Mouse (Mus musculus) midbrain, embryonic 11.5 days (tissue): Measurements from ENCODE around the gene Pde4b. TPM values are rescaled to one million over a fixed set of nuclear protein-coding genes. Genes with fewer than 3 reads are reported as not detected.

ENCODE experiments used
- ATAC-seq: fragments of 200-750 bp; cut with Nextera tagmentation; 2 replicates; pipeline ENCODE4 v1.8.0; 2017; ENCODE audit warnings: moderate TSS enrichment, moderate library complexity; ENCODE audit not compliant: low FRiP score
- DNase-seq: peaks from one replicate; pipeline ENCODE4 v3.0.0; 2015; ENCODE audit warnings: low spot score; ENCODE audit errors: missing footprints
- H3K27ac ChIP-seq: fragments of 300-500 bp; sonication (generic); 2 replicates; pipeline ENCODE4 v1.5.1; 2014; ENCODE audit warnings: low read depth, low read length
- H3K27me3 ChIP-seq: fragments of 300-500 bp; sonication (generic); 2 replicates; pipeline ENCODE4 v1.6.1; 2014; ENCODE audit warnings: mild to moderate bottlenecking, low read length, moderate library complexity, mixed read lengths; ENCODE audit not compliant: control insufficient read depth, insufficient read depth
- H3K36me3 ChIP-seq: fragments of 300-500 bp; sonication (generic); 2 replicates; pipeline ENCODE4 v1.6.1; 2014; ENCODE audit warnings: mild to moderate bottlenecking, low read length, moderate library complexity, mixed read lengths; ENCODE audit not compliant: control insufficient read depth, insufficient read depth
- H3K4me1 ChIP-seq: fragments of 300-500 bp; sonication (generic); 2 replicates; pipeline ENCODE4 v1.6.1; 2014; ENCODE audit warnings: low read length; ENCODE audit not compliant: control insufficient read depth, insufficient read depth
- H3K4me2 ChIP-seq: fragments of 300-500 bp; sonication (generic); 2 replicates; pipeline ENCODE4 v1.6.1; 2014; ENCODE audit warnings: mild to moderate bottlenecking, moderate library complexity
- H3K4me3 ChIP-seq: fragments of 300-500 bp; sonication (generic); 2 replicates; pipeline ENCODE4 v1.5.1; 2014; ENCODE audit warnings: low read depth, low read length
- H3K9ac ChIP-seq: fragments of 300-500 bp; sonication (generic); 2 replicates; pipeline ENCODE4 v1.6.1; 2014; ENCODE audit warnings: low read length
- H3K9me3 ChIP-seq: fragments of 300-500 bp; sonication (generic); 2 replicates; pipeline ENCODE4 v1.6.1; 2016; ENCODE audit warnings: low read length; ENCODE audit not compliant: control insufficient read depth
- WGBS: fragments of 180-500 bp; shearing (Covaris S2); extraction: QIAGEN DNeasy Blood & Tissue Kit; methylation state at CpG from one replicate; pipeline ENCODE4 v1.1.7; 2014; 5-methylcytosine and 5-hydroxymethylcytosine counted together
- polyA plus RNA-seq: library from polyadenylated mRNA; unstranded; fragments of >200 nt; fragmentation: Nextera tagmentation; extraction: Ambion mirVana; gene quantifications from 2 replicates; pipeline ENCODE4 v1.2.1, GENCODE M21; 2014

Gene Pde4b
- polyA plus RNA-seq, 1 experiment from 2014 or later = 7.5 TPM

- WGBS = 98% methylated on average over 2 of the region's 2 CpGs
- Histone ChIP-seq H3K36me3 (no peaks in the 10 kb centered on the region), H3K4me3 (no peak overlapping the region), H3K9me3 (no peaks in the 10 kb centered on the region), H3K4me2 (no peak overlapping the region), H3K9ac (no peak overlapping the region), H3K4me1 (no peaks in the 10 kb centered on the region), H3K27ac (no peak overlapping the region), H3K27me3 (no peaks in the 10 kb centered on the region)
- ATAC-seq = no peak
- no peak for DNase-seq
Measured at GRCm38 (mm10) chr4:102332386-102332785, 245.0 kb downstream of the Pde4b start.

- Histone ChIP-seq H3K9me3 (no peaks in the 10 kb centered on the region), H3K36me3 (no peaks in the 10 kb centered on the region), H3K27me3 (no peaks in the 10 kb centered on the region), H3K4me2 (no peak overlapping the region), H3K4me3 (no peak overlapping the region), H3K9ac (no peak overlapping the region), H3K4me1 (no peaks in the 10 kb centered on the region), H3K27ac (no peak overlapping the region)
- DNase-seq (no peak), ATAC-seq (no peak)
- 88% methylated on average over 4 of the region's 4 CpGs for WGBS
Measured at GRCm38 (mm10) chr4:102332885-102333284, 245.5 kb downstream of the Pde4b start.

GRCm38 (mm10) chr4:102346911-102347492 lies 259.7 kb downstream of the Pde4b start:
- Histone ChIP-seq H3K36me3 (no peaks in the 10 kb centered on the region), H3K27ac (no peak overlapping the region), H3K4me2 (no peak overlapping the region), H3K4me1 (peaks cover 10% of the 10 kb centered on the region), H3K27me3 (no peaks in the 10 kb centered on the region), H3K9ac (no peak overlapping the region), H3K4me3 (no peak overlapping the region), H3K9me3 (no peaks in the 10 kb centered on the region)
- no peak for ATAC-seq
- WGBS = 68% methylated on average over 4 of the region's 4 CpGs
- DNase-seq = peak; percentile 47

GRCm38 (mm10) chr4:102351476-102352475 lies 264.4 kb downstream of the Pde4b start:
- Histone ChIP-seq H3K36me3 (no peaks in the 10 kb centered on the region), H3K27me3 (no peaks in the 10 kb centered on the region), H3K4me3 (no peak overlapping the region), H3K27ac (no peak overlapping the region), H3K4me2 (no peak overlapping the region), H3K9me3 (no peaks in the 10 kb centered on the region), H3K9ac (no peak overlapping the region), H3K4me1 (peaks cover 13% of the 10 kb centered on the region)
- WGBS = 59% methylated on average over 1 of the region's 1 CpGs
- DNase-seq = peak; percentile 89
- ATAC-seq = 0 out of 2 replicates have a peak, but pooled peaks have one; percentile 50

GRCm38 (mm10) chr4:102353641-102354403 lies 266.5 kb downstream of the Pde4b start:
- H3K27ac ChIP-seq = no peak overlapping the region
- H3K27me3 ChIP-seq = no peaks in the 10 kb centered on the region
- no peak overlapping the region for H3K4me3 ChIP-seq
- no peaks in the 10 kb centered on the region for H3K36me3 ChIP-seq
- H3K4me1 ChIP-seq = peaks cover 10% of the 10 kb centered on the region
- ATAC-seq = no peak
- no peak overlapping the region for H3K9ac ChIP-seq
- DNase-seq = peak; percentile 51
- H3K4me2 ChIP-seq = no peak overlapping the region
- 92% methylated on average over 3 of the region's 3 CpGs for WGBS
- no peaks in the 10 kb centered on the region for H3K9me3 ChIP-seq

GRCm38 (mm10) chr4:102368105-102368735 lies 280.9 kb downstream of the Pde4b start:
- DNase-seq (no peak), ATAC-seq (no peak)
- WGBS = 31% methylated on average over 9 of the region's 9 CpGs

GRCm38 (mm10) chr4:102374614-102375013 lies 287.3 kb downstream of the Pde4b start:
- no peaks in the 10 kb centered on the region for H3K27me3 ChIP-seq
- no peaks in the 10 kb centered on the region for H3K36me3 ChIP-seq
- no peak overlapping the region for H3K4me3 ChIP-seq
- ATAC-seq (no peak), DNase-seq (no peak)
- no peaks in the 10 kb centered on the region for H3K9me3 ChIP-seq
- H3K4me1 ChIP-seq = no peaks in the 10 kb centered on the region
- 86% methylated on average over 5 of the region's 5 CpGs for WGBS
- no peak overlapping the region for H3K27ac ChIP-seq
- H3K9ac ChIP-seq = no peak overlapping the region
- H3K4me2 ChIP-seq = no peak overlapping the region

More at GRCm38 (mm10) chr4:102368105-102368735, 280.9 kb downstream of the Pde4b start:
- Histone ChIP-seq H3K4me2 (peak overlapping the region; percentile 24), H3K9ac (no peak overlapping the region), H3K36me3 (no peaks in the 10 kb centered on the region), H3K27ac (no peak overlapping the region), H3K4me1 (peaks cover 4% of the 10 kb centered on the region; the same call in 1 of the 2 replicates), H3K27me3 (no peaks in the 10 kb centered on the region), H3K9me3 (no peaks in the 10 kb centered on the region), H3K4me3 (no peak overlapping the region)

GRCm38 (mm10) chr4:102382763-102383505 lies 295.6 kb downstream of the Pde4b start:
- no peak for ATAC-seq
- Histone ChIP-seq H3K4me2 (no peak overlapping the region), H3K27me3 (no peaks in the 10 kb centered on the region), H3K4me3 (no peak overlapping the region), H3K4me1 (no peaks in the 10 kb centered on the region), H3K27ac (no peak overlapping the region), H3K9ac (no peak overlapping the region), H3K9me3 (no peaks in the 10 kb centered on the region), H3K36me3 (no peaks in the 10 kb centered on the region)
- DNase-seq = no peak
- WGBS = 93% methylated on average over 1 of the region's 1 CpGs
